Mouse (Mus musculus) embryonic facial prominence, embryonic 12.5 days (tissue): ENCODE data around the gene Phf13. TPM values are rescaled to one million over a fixed set of nuclear protein-coding genes. Genes with fewer than 3 reads are reported as not detected.
A peak's percentile ranks its signal among the peaks of the same experiment; 100 is the strongest.

Source experiments
- ATAC-seq: fragments of 200-750 bp; cut with Nextera tagmentation; 2 replicates; pipeline ENCODE4 v1.8.0; 2017; ENCODE audit not compliant: insufficient number of reproducible peaks, insufficient read depth, low FRiP score, low TSS enrichment
- H3K27ac ChIP-seq: fragments of 300-500 bp; sonication (generic); 2 replicates; pipeline ENCODE4 v1.5.1; 2016; ENCODE audit warnings: mild to moderate bottlenecking
- H3K27me3 ChIP-seq: fragments of 300-500 bp; sonication (generic); 2 replicates; pipeline ENCODE4 v1.6.1; 2016; ENCODE audit warnings: mild to moderate bottlenecking, moderate library complexity
- H3K36me3 ChIP-seq: fragments of 300-500 bp; sonication (generic); 2 replicates; pipeline ENCODE4 v1.6.1; 2016; ENCODE audit warnings: mild to moderate bottlenecking
- H3K4me1 ChIP-seq: fragments of 300-500 bp; sonication (generic); 2 replicates; pipeline ENCODE4 v1.6.1; 2016
- H3K4me2 ChIP-seq: fragments of 300-500 bp; sonication (generic); replicated peaks from 2 replicates; pipeline ENCODE4 v1.6.1; 2016; ENCODE audit warnings: mild to moderate bottlenecking, moderate library complexity
- H3K4me3 ChIP-seq: fragments of 300-500 bp; sonication (generic); 2 replicates; pipeline ENCODE4 v1.5.1; 2016; ENCODE audit warnings: mild to moderate bottlenecking
- H3K9ac ChIP-seq: fragments of 300-500 bp; sonication (generic); 2 replicates; pipeline ENCODE4 v1.6.1; 2016; ENCODE audit warnings: mild to moderate bottlenecking, moderate library complexity
- H3K9me3 ChIP-seq: fragments of 300-500 bp; sonication (generic); 2 replicates; pipeline ENCODE4 v1.6.1; 2016; ENCODE audit warnings: mild to moderate bottlenecking, moderate library complexity
- WGBS: fragments of 180-500 bp; shearing (Covaris S2); methylation state at CpG from one replicate; pipeline ENCODE4 v1.1.7; 2016; 5-methylcytosine and 5-hydroxymethylcytosine counted together
- polyA plus RNA-seq: library from polyadenylated mRNA; unstranded; fragments of >200 nt; fragmentation: Nextera tagmentation; extraction: Ambion mirVana; gene quantifications from 2 replicates; pipeline ENCODE4 v1.2.1, GENCODE M21; 2016

Gene Phf13
- polyA plus RNA-seq, 1 experiment from 2014 or later: 44.3 TPM

DNA sequence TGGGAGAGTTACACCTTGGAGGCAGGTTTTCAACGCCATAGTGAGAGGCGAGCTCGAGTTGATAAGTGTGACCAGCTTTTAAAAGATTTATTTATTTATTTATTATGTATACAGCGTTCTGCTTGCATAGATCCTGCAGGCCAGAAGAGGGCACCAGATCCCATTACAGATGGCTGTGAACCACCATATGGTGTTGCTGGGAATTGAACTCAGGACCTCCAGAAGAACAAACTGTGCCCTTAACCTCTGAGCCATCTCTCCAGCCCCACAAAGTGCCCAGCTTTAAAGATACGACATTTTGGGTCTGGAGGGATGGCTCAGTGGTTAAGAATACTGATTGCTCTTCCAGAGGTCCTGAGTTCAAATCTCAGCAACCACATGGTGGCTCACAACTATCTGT is 33.0 kb upstream of the Phf13 start:
- 0 out of 2 replicates have a peak overlapping the region, but pooled peaks have one; percentile 96 for H3K4me2 ChIP-seq
- peaks cover 9% of the 10 kb centered on the region; the same call in 1 of the 2 replicates for H3K27me3 ChIP-seq
- ATAC-seq: no peak
- H3K9ac ChIP-seq: no peak overlapping the region
- no peaks in the 10 kb centered on the region for H3K9me3 ChIP-seq
- WGBS: 45% methylated on average over 5 of the region's 5 CpGs
- 0 out of 2 replicates have a peak, but pooled peaks cover 10% of the 10 kb centered on the region for H3K36me3 ChIP-seq
- H3K4me1 ChIP-seq: peaks cover 38% of the 10 kb centered on the region
- H3K27ac ChIP-seq: no peak overlapping the region
- 0 out of 2 replicates have a peak overlapping the region, but pooled peaks have one; percentile 6 for H3K4me3 ChIP-seq

- H3K4me1 ChIP-seq: peaks cover 38% of the 10 kb centered on the region
- peak overlapping the region; percentile 60; the same call in 1 of the 2 replicates for H3K9ac ChIP-seq
- H3K36me3 ChIP-seq: peaks cover 16% of the 10 kb centered on the region
- H3K4me3 ChIP-seq: peak overlapping the region; percentile 60
- peak overlapping the region; percentile 96 for H3K4me2 ChIP-seq
- ATAC-seq: no peak
- WGBS: 67% methylated on average over 15 of the region's 15 CpGs
- peaks cover 9% of the 10 kb centered on the region; the same call in 1 of the 2 replicates for H3K27me3 ChIP-seq
- no peak overlapping the region for H3K27ac ChIP-seq
- H3K9me3 ChIP-seq: no peaks in the 10 kb centered on the region
Measured at GRCm38 (mm10) chr4:152028456-152028855, 32.4 kb upstream of the Phf13 start.

DNA sequence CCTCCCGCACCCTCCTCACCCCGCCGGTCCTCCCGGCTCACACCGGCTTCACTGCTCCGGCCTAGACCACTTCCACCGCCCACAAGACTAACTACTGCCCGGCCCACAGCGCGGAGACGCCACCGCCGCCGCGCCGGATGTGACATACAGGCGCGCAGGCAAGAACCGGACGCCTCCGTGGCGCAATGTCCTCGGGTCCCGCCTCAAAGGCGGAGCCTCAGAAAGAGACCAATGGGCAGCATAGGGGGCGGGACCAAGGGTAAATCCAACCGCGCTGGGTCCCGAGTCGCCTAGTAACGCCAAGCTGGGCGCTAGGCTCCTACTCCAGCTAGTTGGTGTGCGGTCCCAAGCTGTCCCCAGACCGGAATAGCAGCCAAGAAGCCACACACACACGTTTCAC is 31.5 kb upstream of the Phf13 start, which contains the start of gene Zbtb48:
Zbtb48 (minus strand) TSS at position 148 of the 400 bp plus-strand sequence.
- Histone ChIP-seq H3K9ac (peak within 1 kb of the TSS; percentile 83), H3K36me3 (peaks cover 25% of the 10 kb centered on the region), H3K4me3 (peak within 1 kb of the TSS; percentile 60), H3K27ac (no peak within 1 kb of the TSS), H3K9me3 (no peaks in the 10 kb centered on the region), H3K27me3 (peaks cover 7% of the 10 kb centered on the region; the same call in 1 of the 2 replicates), H3K4me1 (peaks cover 38% of the 10 kb centered on the region), H3K4me2 (peak within 1 kb of the TSS; percentile 96)
- under 1% methylated on average over 35 of the region's 35 CpGs for WGBS
- ATAC-seq: peak; percentile 94

GRCm38 (mm10) chr4:152026751-152027508 is 30.9 kb upstream of the Phf13 start:
- Histone ChIP-seq H3K4me2 (peak overlapping the region; percentile 96), H3K27me3 (0 out of 2 replicates have a peak, but pooled peaks cover 1% of the 10 kb centered on the region), H3K27ac (no peak overlapping the region), H3K36me3 (peaks cover 31% of the 10 kb centered on the region), H3K4me1 (peaks cover 38% of the 10 kb centered on the region), H3K9ac (peak overlapping the region; percentile 83), H3K9me3 (no peaks in the 10 kb centered on the region), H3K4me3 (peak overlapping the region; percentile 60)
- WGBS: 2% methylated on average over 41 of the region's 41 CpGs
- peak; percentile 58; the same call in 1 of the 2 replicates for ATAC-seq

- Histone ChIP-seq H3K4me2 (no peak overlapping the region), H3K27ac (no peak overlapping the region), H3K4me3 (no peak overlapping the region), H3K9ac (0 out of 2 replicates have a peak overlapping the region, but pooled peaks have one; percentile 0), H3K9me3 (no peaks in the 10 kb centered on the region), H3K36me3 (peaks cover 55% of the 10 kb centered on the region), H3K4me1 (peaks cover 35% of the 10 kb centered on the region), H3K27me3 (no peaks in the 10 kb centered on the region)
- ATAC-seq: no peak
- 93% methylated on average over 11 of the region's 11 CpGs for WGBS
Measured at GRCm38 (mm10) chr4:152024525-152024924, 28.5 kb upstream of the Phf13 start.

- Histone ChIP-seq H3K9me3 (no peaks in the 10 kb centered on the region), H3K36me3 (peaks cover 70% of the 10 kb centered on the region), H3K27me3 (no peaks in the 10 kb centered on the region), H3K9ac (peak overlapping the region; percentile 19; the same call in 1 of the 2 replicates), H3K4me1 (peaks cover 24% of the 10 kb centered on the region), H3K4me3 (no peak overlapping the region), H3K27ac (no peak overlapping the region), H3K4me2 (no peak overlapping the region)
- ATAC-seq: no peak
- WGBS: 88% methylated on average over 8 of the region's 8 CpGs
Measured at GRCm38 (mm10) chr4:152022506-152022905, 26.4 kb upstream of the Phf13 start.

DNA sequence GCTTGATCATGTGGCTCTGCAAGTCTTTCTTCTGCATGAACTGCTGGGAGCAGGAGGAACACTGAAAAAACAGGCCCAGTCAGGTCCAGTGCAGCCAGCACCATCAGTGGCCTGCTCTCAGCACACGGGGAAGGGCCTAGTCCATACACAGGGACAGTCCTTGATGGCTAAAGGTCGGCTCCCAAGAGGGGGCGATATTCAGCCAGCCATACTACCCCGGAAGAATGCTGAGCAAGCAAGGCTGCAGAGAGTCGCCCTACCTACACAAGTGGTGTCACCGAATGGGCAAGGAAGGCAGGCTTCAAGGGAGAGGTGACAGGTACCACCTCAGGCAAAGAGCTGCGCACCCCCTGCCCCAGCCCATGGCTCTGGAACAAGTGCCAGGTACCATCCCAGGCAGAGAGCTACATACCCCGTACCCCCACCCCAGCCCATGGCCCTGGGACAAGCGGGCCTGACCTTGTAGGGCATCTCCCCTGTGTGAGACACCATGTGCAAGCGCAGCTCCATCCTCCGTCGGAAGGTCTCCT is 25.6 kb upstream of the Phf13 start:
- ATAC-seq: no peak

GRCm38 (mm10) chr4:152020024-152020423 is 24.0 kb upstream of the Phf13 start:
- H3K36me3 ChIP-seq: peaks cover 82% of the 10 kb centered on the region
- H3K9ac ChIP-seq: no peak overlapping the region
- no peak overlapping the region for H3K4me2 ChIP-seq
- WGBS: 91% methylated on average over 21 of the region's 21 CpGs
- H3K9me3 ChIP-seq: no peaks in the 10 kb centered on the region
- no peak overlapping the region for H3K4me3 ChIP-seq
- peaks cover 5% of the 10 kb centered on the region for H3K4me1 ChIP-seq
- H3K27me3 ChIP-seq: no peaks in the 10 kb centered on the region
- no peak for ATAC-seq
- no peak overlapping the region for H3K27ac ChIP-seq

More for the DNA sequence above, 25.6 kb upstream of the Phf13 start:
- 74% methylated on average over 12 of the region's 12 CpGs for WGBS
- no peak overlapping the region for H3K4me2 ChIP-seq
- peaks cover 20% of the 10 kb centered on the region for H3K4me1 ChIP-seq
- no peak overlapping the region for H3K4me3 ChIP-seq
- peaks cover 70% of the 10 kb centered on the region for H3K36me3 ChIP-seq
- H3K9me3 ChIP-seq: no peaks in the 10 kb centered on the region
- H3K27me3 ChIP-seq: no peaks in the 10 kb centered on the region
- H3K9ac ChIP-seq: no peak overlapping the region
- no peak overlapping the region for H3K27ac ChIP-seq

DNA sequence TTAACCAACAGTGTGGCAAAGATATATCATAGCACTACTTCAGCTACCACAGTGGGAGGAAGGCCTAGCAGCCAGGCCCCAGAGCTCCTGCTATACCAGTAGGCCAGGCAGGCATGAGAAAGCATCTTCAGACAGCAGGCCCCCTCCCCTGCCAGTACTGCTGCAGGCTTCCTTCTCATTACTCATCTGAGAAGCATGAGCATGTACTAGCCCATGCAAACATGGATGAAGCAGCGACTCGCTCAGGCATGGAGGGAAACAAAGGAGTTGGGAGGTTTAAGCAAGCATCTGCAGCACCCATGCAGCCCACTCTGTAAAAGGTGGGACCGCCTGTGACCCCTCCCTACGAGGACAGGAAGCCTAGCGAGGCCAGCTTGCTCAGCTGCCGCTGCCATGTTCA is 23.0 kb upstream of the Phf13 start:
- ATAC-seq: no peak
- peaks cover 81% of the 10 kb centered on the region for H3K36me3 ChIP-seq
- H3K4me1 ChIP-seq: no peaks in the 10 kb centered on the region
- H3K9ac ChIP-seq: no peak overlapping the region
- H3K27ac ChIP-seq: no peak overlapping the region
- H3K4me2 ChIP-seq: no peak overlapping the region
- 82% methylated on average over 6 of the region's 6 CpGs for WGBS
- no peak overlapping the region for H3K4me3 ChIP-seq
- no peaks in the 10 kb centered on the region for H3K9me3 ChIP-seq
- H3K27me3 ChIP-seq: no peaks in the 10 kb centered on the region

GRCm38 (mm10) chr4:152013036-152013813 is 17.2 kb upstream of the Phf13 start:
- Histone ChIP-seq H3K4me1 (peaks cover 22% of the 10 kb centered on the region), H3K27me3 (peaks cover 5% of the 10 kb centered on the region; the same call in 1 of the 2 replicates), H3K27ac (no peak overlapping the region), H3K4me2 (no peak overlapping the region), H3K4me3 (no peak overlapping the region), H3K9me3 (no peaks in the 10 kb centered on the region), H3K36me3 (peaks cover 32% of the 10 kb centered on the region), H3K9ac (no peak overlapping the region)
- ATAC-seq: no peak
- WGBS: 87% methylated on average over 12 of the region's 12 CpGs

- Histone ChIP-seq H3K9me3 (no peaks in the 10 kb centered on the region), H3K27me3 (peaks cover 11% of the 10 kb centered on the region), H3K4me1 (peaks cover 33% of the 10 kb centered on the region), H3K4me3 (no peak overlapping the region), H3K27ac (no peak overlapping the region), H3K9ac (no peak overlapping the region), H3K36me3 (peaks cover 29% of the 10 kb centered on the region), H3K4me2 (no peak overlapping the region)
- ATAC-seq: no peak
- WGBS: 90% methylated on average over 16 of the region's 16 CpGs
Measured at GRCm38 (mm10) chr4:152012109-152012508, 16.1 kb upstream of the Phf13 start.
